Mouse (Mus musculus) midbrain, embryonic 11.5 days (tissue): ENCODE data around the gene Gm17349. TPM values are rescaled to one million over a fixed set of nuclear protein-coding genes. Genes with fewer than 3 reads are reported as not detected.

Experiments
- ATAC-seq: fragments of 200-750 bp; cut with Nextera tagmentation; 2 replicates; pipeline ENCODE4 v1.8.0; 2017; ENCODE audit warnings: moderate TSS enrichment, moderate library complexity; ENCODE audit not compliant: low FRiP score
- DNase-seq: peaks from one replicate; pipeline ENCODE4 v3.0.0; 2015; ENCODE audit warnings: low spot score; ENCODE audit errors: missing footprints
- H3K27ac ChIP-seq: fragments of 300-500 bp; sonication (generic); 2 replicates; pipeline ENCODE4 v1.5.1; 2014; ENCODE audit warnings: low read depth, low read length
- H3K27me3 ChIP-seq: fragments of 300-500 bp; sonication (generic); 2 replicates; pipeline ENCODE4 v1.6.1; 2014; ENCODE audit warnings: mild to moderate bottlenecking, low read length, moderate library complexity, mixed read lengths; ENCODE audit not compliant: control insufficient read depth, insufficient read depth
- H3K36me3 ChIP-seq: fragments of 300-500 bp; sonication (generic); 2 replicates; pipeline ENCODE4 v1.6.1; 2014; ENCODE audit warnings: mild to moderate bottlenecking, low read length, moderate library complexity, mixed read lengths; ENCODE audit not compliant: control insufficient read depth, insufficient read depth
- H3K4me1 ChIP-seq: fragments of 300-500 bp; sonication (generic); 2 replicates; pipeline ENCODE4 v1.6.1; 2014; ENCODE audit warnings: low read length; ENCODE audit not compliant: control insufficient read depth, insufficient read depth
- H3K4me2 ChIP-seq: fragments of 300-500 bp; sonication (generic); 2 replicates; pipeline ENCODE4 v1.6.1; 2014; ENCODE audit warnings: mild to moderate bottlenecking, moderate library complexity
- H3K4me3 ChIP-seq: fragments of 300-500 bp; sonication (generic); 2 replicates; pipeline ENCODE4 v1.5.1; 2014; ENCODE audit warnings: low read depth, low read length
- H3K9ac ChIP-seq: fragments of 300-500 bp; sonication (generic); 2 replicates; pipeline ENCODE4 v1.6.1; 2014; ENCODE audit warnings: low read length
- H3K9me3 ChIP-seq: fragments of 300-500 bp; sonication (generic); 2 replicates; pipeline ENCODE4 v1.6.1; 2016; ENCODE audit warnings: low read length; ENCODE audit not compliant: control insufficient read depth
- WGBS: fragments of 180-500 bp; shearing (Covaris S2); extraction: QIAGEN DNeasy Blood & Tissue Kit; methylation state at CpG from one replicate; pipeline ENCODE4 v1.1.7; 2014; 5-methylcytosine and 5-hydroxymethylcytosine counted together
- polyA plus RNA-seq: library from polyadenylated mRNA; unstranded; fragments of >200 nt; fragmentation: Nextera tagmentation; extraction: Ambion mirVana; gene quantifications from 2 replicates; pipeline ENCODE4 v1.2.1, GENCODE M21; 2014

The Gm17349 gene
- polyA plus RNA-seq, 1 experiment from 2014 or later = not detected

DNA sequence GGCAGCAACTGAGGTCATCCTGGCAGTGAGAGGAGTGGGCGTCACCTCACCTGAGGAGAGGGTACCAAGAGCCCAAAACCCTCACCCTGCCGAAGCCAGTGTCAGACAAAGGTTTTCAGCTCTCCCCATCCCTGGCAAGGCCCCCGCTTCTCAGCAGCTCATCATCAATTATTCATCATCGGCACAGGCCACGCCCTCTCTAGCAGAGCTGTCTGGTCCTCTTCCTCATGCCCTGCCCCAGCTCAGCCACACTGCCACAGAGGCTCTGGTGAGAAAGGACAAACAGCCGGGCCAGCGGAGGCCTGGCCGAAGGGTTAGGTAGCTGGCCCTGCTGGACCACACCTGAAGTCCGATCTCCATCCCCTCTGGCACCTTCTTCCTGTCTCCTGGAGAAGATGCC is 13.3 kb downstream of the Gm17349 start:
- DNase-seq (no peak), ATAC-seq (peak; percentile 41)
- peaks cover 19% of the 10 kb centered on the region for H3K4me1 ChIP-seq
- H3K4me3 ChIP-seq = no peak overlapping the region
- no peak overlapping the region for H3K9ac ChIP-seq
- H3K9me3 ChIP-seq = no peaks in the 10 kb centered on the region
- H3K27me3 ChIP-seq = 0 out of 2 replicates have a peak, but pooled peaks cover 2% of the 10 kb centered on the region
- no peak overlapping the region for H3K4me2 ChIP-seq
- 63% methylated on average over 9 of the region's 9 CpGs for WGBS
- H3K36me3 ChIP-seq = no peaks in the 10 kb centered on the region
- no peak overlapping the region for H3K27ac ChIP-seq

DNA sequence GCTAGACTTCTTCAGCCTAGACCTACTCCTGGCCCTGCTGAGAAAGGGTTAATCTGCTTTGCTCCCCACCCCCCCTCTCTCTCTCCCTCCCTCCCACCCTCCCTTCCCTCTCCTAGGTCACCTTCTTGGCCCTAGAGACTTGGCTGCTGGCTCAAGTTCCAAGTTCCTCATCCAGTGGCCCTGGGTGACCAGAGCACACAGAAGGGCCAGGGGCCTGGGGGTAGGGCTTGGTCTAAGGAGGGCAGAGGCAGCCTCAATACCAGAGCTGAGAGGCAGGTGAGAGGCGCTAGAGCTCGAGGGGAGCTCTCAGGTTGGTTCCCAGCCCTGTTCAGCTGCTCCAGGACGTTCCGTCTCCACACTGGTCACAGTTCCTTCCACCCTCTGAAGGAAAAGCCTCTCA is 14.4 kb downstream of the Gm17349 start:
- H3K9me3 ChIP-seq = no peaks in the 10 kb centered on the region
- no peak for DNase-seq
- peaks cover 19% of the 10 kb centered on the region for H3K4me1 ChIP-seq
- 14% methylated on average over 4 of the region's 4 CpGs for WGBS
- H3K4me3 ChIP-seq = no peak overlapping the region
- H3K9ac ChIP-seq = no peak overlapping the region
- H3K36me3 ChIP-seq = no peaks in the 10 kb centered on the region
- H3K4me2 ChIP-seq = no peak overlapping the region
- no peak for ATAC-seq
- no peaks in the 10 kb centered on the region for H3K27me3 ChIP-seq
- no peak overlapping the region for H3K27ac ChIP-seq

DNA sequence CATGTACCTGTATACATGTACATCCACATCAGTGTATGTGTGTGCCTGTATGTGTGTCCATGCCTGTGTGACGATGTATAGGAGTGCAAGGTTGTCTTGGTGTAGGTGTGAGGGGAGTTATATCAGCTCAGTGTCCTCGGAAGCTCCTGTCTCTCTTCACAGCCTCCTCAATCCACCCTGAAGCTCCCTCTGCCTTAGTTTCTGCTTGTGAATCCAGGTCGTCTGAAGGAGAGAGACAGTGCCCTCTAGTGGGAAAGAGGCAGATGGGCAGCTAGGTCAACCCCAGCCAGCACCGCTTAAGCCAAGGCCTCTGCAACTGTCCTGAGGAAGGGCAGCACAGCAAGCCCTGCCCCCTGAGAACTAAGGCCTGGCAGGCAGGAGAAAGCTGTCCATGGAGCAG is 16.6 kb downstream of the Gm17349 start:
- Histone ChIP-seq H3K36me3 (no peaks in the 10 kb centered on the region), H3K4me2 (no peak overlapping the region), H3K9ac (no peak overlapping the region), H3K27ac (no peak overlapping the region), H3K27me3 (no peaks in the 10 kb centered on the region), H3K4me1 (peaks cover 16% of the 10 kb centered on the region), H3K9me3 (no peaks in the 10 kb centered on the region), H3K4me3 (no peak overlapping the region)
- peak; percentile 94 for DNase-seq
- peak; percentile 55; the same call in 1 of the 2 replicates for ATAC-seq
- WGBS = 3% methylated on average over 4 of the region's 4 CpGs

DNA sequence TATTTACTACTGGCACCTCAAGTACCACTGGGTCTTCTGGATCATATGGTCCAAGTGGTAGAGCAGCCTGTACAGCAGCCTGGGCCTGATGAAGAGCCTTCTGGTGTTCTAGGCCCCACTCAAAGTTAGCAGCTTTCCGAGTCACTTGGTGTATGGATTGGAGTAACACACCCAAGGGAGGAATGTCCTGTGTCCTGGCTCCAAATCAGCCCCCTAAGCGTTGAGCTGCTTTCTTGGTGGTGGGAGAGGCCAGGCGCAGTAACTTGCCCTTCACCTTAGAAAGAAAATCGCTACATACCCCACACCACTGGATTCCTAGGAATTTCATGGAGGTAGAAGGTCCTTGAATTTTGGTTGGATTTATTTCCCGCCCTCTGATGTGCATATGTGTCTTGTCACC is 21.1 kb downstream of the Gm17349 start:
- no peaks in the 10 kb centered on the region for H3K9me3 ChIP-seq

DNA sequence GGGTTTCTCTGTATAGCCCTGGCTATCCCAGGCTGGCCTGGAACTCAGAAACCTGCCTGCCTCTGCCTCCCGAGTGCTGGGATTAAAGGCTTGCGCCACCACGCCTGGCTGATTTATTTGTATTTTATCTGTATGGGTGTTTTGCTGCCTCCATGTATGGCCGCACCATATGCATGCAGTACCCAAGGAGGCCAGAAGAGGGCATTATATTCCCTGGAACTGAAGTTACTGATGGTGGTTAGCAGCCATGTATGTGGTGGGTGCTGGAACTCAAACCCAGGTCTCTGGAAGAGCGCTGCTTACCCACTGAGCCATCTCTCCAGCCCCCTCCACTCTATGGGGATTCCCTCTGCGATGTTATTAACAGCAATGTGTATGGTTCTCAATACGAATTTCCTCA is 22.4 kb downstream of the Gm17349 start:
- Histone ChIP-seq H3K9me3 (no peaks in the 10 kb centered on the region), H3K36me3 (no peaks in the 10 kb centered on the region), H3K4me2 (no peak overlapping the region), H3K4me1 (peaks cover 4% of the 10 kb centered on the region; the same call in 1 of the 2 replicates), H3K27me3 (no peaks in the 10 kb centered on the region), H3K4me3 (no peak overlapping the region), H3K27ac (no peak overlapping the region), H3K9ac (no peak overlapping the region)
- DNase-seq = no peak
- 95% methylated on average over 7 of the region's 7 CpGs for WGBS
- no peak for ATAC-seq

More for the DNA sequence above, 21.1 kb downstream of the Gm17349 start:
- H3K4me2 ChIP-seq = no peak overlapping the region
- H3K9ac ChIP-seq = no peak overlapping the region
- no peaks in the 10 kb centered on the region for H3K4me1 ChIP-seq
- DNase-seq (no peak), ATAC-seq (no peak)
- no peaks in the 10 kb centered on the region for H3K27me3 ChIP-seq
- WGBS = 92% methylated on average over 5 of the region's 5 CpGs
- H3K4me3 ChIP-seq = no peak overlapping the region
- no peaks in the 10 kb centered on the region for H3K36me3 ChIP-seq
- H3K27ac ChIP-seq = no peak overlapping the region

DNA sequence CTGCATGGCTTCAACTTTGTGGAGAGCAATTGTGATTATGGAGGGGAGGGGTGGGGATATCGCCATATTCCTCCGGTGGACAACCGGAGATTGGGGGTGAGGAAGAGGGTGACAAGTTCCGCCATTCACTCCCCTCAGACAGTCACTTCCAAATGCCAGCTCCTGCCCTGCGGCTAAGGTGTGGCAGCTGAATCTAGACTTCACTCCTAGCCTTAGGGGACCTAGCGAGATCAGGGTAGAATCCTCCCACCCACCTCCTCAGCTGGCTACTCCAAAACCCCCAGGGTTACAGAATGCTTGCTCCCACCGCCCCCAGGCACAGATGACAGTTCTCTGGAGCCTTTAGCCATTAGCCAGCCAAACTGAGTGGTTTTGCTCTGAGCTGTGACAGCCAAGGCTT is 26.3 kb downstream of the Gm17349 start:
- Histone ChIP-seq H3K4me2 (no peak overlapping the region), H3K9ac (no peak overlapping the region), H3K27ac (no peak overlapping the region)

DNA sequence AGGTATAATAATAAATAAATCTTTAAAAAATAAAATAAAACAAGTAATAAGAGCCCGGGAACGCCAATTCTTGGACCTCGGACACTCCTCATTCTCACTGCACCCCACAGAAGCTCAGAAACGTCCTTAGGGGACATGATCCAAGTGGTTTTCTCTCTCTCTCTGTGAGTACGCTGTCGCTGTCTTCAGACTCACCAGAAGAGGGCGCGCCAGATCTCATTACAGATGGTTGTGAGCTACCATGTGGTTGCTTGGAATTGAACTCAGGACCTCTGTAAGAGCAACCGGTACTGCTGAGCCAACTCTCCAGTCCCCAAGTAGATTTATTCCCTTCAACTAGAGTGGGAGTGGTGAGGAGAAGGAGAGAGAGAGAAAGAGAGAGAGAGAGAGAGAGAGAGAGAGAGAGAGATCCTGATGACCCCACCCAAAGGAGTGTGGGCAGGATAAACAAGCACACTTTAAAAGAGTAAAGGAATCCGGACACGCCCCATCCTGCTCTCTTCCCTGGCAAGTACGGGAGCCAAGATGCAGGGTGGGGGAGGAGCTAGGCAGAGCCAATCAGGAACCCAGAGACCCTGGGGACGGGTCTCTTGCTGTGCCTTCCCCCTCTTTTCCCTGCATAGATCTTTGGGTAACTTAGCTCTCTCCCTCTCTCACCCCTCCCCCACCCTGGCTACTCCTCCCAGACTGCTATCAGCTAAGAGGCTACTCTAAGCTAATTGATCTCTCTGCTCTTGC is 27.1 kb downstream of the Gm17349 start:
- Histone ChIP-seq H3K27me3 (no peaks in the 10 kb centered on the region), H3K9me3 (no peaks in the 10 kb centered on the region), H3K4me1 (peaks cover 14% of the 10 kb centered on the region), H3K27ac (no peak overlapping the region), H3K36me3 (no peaks in the 10 kb centered on the region), H3K4me2 (no peak overlapping the region), H3K9ac (no peak overlapping the region), H3K4me3 (no peak overlapping the region)
- ATAC-seq (peak; percentile 62), DNase-seq (no peak)
- WGBS = 18% methylated on average over 13 of the region's 13 CpGs

More for the DNA sequence above, 26.3 kb downstream of the Gm17349 start:
- H3K27me3 ChIP-seq = no peaks in the 10 kb centered on the region
- H3K9me3 ChIP-seq = no peaks in the 10 kb centered on the region
- H3K4me1 ChIP-seq = peaks cover 14% of the 10 kb centered on the region
- no peak overlapping the region for H3K4me3 ChIP-seq
- DNase-seq (no peak), ATAC-seq (no peak)
- no peaks in the 10 kb centered on the region for H3K36me3 ChIP-seq
- 66% methylated on average over 7 of the region's 7 CpGs for WGBS

DNA sequence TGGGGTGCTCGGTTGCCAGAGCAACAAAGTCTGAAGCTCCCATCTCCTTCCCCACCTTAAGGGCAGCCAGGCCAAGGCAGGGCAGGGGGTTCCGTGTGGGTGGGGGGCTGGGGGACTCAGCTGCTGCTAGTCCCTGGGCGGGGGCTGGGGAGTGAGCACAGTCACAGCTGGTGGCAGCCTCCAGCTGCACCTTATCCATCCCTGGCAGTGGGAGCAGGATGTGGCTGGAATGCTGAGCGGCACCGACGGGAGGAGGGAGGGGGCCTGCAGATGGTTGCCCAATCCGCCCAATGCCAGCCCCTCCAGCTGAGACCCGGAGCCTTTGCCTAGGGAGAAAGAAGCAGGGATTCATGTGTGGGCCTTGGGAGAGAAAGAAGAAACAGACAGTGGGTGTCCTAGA is 28.2 kb downstream of the Gm17349 start:
- H3K4me3 ChIP-seq = no peak overlapping the region

DNA sequence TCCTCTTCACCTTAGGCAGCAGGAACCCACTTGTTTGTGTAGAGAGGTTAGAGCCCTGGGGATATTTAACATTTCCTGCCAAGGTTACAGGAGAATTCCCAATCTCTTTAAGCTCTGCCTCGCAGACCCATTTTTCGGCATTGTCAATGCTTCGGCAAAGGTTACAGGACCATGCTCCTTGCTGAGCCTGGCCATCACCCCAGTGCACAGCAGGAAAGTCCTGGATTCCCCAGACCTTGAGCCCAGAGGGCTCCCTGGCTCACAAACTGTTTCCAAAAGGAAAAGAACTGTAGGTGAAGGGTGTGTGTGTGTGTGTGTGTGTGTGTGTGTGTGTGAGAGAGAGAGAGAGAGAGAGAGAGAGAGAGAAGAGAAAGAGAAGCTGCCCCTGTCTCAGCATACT is 30.4 kb downstream of the Gm17349 start:
- Histone ChIP-seq H3K4me2 (no peak overlapping the region), H3K9ac (no peak overlapping the region), H3K4me3 (no peak overlapping the region)

More for the DNA sequence above, 28.2 kb downstream of the Gm17349 start:
- H3K9me3 ChIP-seq = no peaks in the 10 kb centered on the region
- no peak overlapping the region for H3K4me2 ChIP-seq
- no peaks in the 10 kb centered on the region for H3K36me3 ChIP-seq
- peak overlapping the region; percentile 57 for H3K27ac ChIP-seq
- no peak overlapping the region for H3K9ac ChIP-seq
- WGBS = 35% methylated on average over 8 of the region's 8 CpGs
- ATAC-seq (peak; percentile 54), DNase-seq (no peak)
- peaks cover 14% of the 10 kb centered on the region for H3K4me1 ChIP-seq
- peaks cover 1% of the 10 kb centered on the region; the same call in 1 of the 2 replicates for H3K27me3 ChIP-seq

More for the DNA sequence above, 30.4 kb downstream of the Gm17349 start:
- Histone ChIP-seq H3K27me3 (peaks cover 19% of the 10 kb centered on the region), H3K36me3 (no peaks in the 10 kb centered on the region), H3K27ac (no peak overlapping the region), H3K9me3 (no peaks in the 10 kb centered on the region), H3K4me1 (peaks cover 14% of the 10 kb centered on the region)
- DNase-seq (no peak), ATAC-seq (no peak)
- 85% methylated on average over 3 of the region's 3 CpGs for WGBS
